Mouse (Mus musculus) C2C12 (cell line): ENCODE measurements around the gene Mrnip. TPM values are rescaled to one million over a fixed set of nuclear protein-coding genes. Genes with fewer than 3 reads are reported as not detected.

ENCODE experiments used
- H3K27me3 ChIP-seq: one replicate; pipeline ENCODE4 v1.6.1; 2011; ENCODE audit not compliant: control insufficient read depth, insufficient read depth, insufficient read length
- H3K36me3 ChIP-seq: one replicate; pipeline ENCODE4 v1.6.1; 2011; ENCODE audit not compliant: control insufficient read depth, insufficient read depth
- H3K4me3 ChIP-seq: one replicate; pipeline ENCODE4 v1.5.1; 2011; ENCODE audit warnings: mild to moderate bottlenecking, control low read depth; ENCODE audit not compliant: poor library complexity, insufficient read depth, severe bottlenecking
- H3K79me2 ChIP-seq: one replicate; pipeline ENCODE4 v1.6.1; 2011; ENCODE audit not compliant: control insufficient read depth, insufficient read depth
- H3K79me3 ChIP-seq: one replicate; pipeline ENCODE4 v1.6.1; 2011; ENCODE audit warnings: low read depth, control low read depth
- H3ac ChIP-seq: one replicate; pipeline ENCODE3; 2011; ENCODE audit warnings: low read depth; ENCODE audit not compliant: control insufficient read depth, insufficient read length
- CEBPB ChIP-seq: IDR thresholded peaks from one replicate; pipeline ENCODE4 v1.6.1; 2011; ENCODE audit warnings: low read depth, mild to moderate bottlenecking, control low read depth, moderate library complexity
- CTCF ChIP-seq: IDR thresholded peaks from one replicate; pipeline ENCODE4 v1.5.1; 2011; ENCODE audit not compliant: control insufficient read depth, insufficient read depth, insufficient read length
- FOSL1 ChIP-seq: IDR thresholded peaks from one replicate; pipeline ENCODE4 v1.8.0; 2011; ENCODE audit warnings: mild to moderate bottlenecking, low read length; ENCODE audit not compliant: poor library complexity, insufficient read depth, severe bottlenecking
- MAX ChIP-seq: IDR thresholded peaks from one replicate; pipeline ENCODE4 v1.6.1; 2011; ENCODE audit warnings: mild to moderate bottlenecking, control low read depth
- MYOD1 ChIP-seq: IDR thresholded peaks from one replicate; pipeline ENCODE4 v1.6.1; 2011; ENCODE audit warnings: low read depth; ENCODE audit not compliant: control insufficient read depth, insufficient read length
- MYOG ChIP-seq: IDR thresholded peaks from one replicate; pipeline ENCODE4 v1.6.1; 2011; ENCODE audit not compliant: control insufficient read depth, insufficient read length; ENCODE audit errors: extremely low read depth
- USF1 ChIP-seq: IDR thresholded peaks from one replicate; pipeline ENCODE4 v1.6.1; 2011; ENCODE audit warnings: low read depth, mild to moderate bottlenecking, control low read depth, moderate library complexity
- polyA plus RNA-seq: library from polyadenylated mRNA; unstranded; fragments of >200 nt; fragmentation: generic; extraction: Trizol; gene quantifications from one replicate; pipeline ENCODE4 v1.2.1, GENCODE M21; 2012; ENCODE audit warnings: missing spikeins

Mrnip gene
- polyA plus RNA-seq, 1 experiment, result 4.7 TPM

GRCm38 (mm10) chr11:50147958-50148476 lies 26.2 kb upstream of the Mrnip start:
- H3K4me3 ChIP-seq, result no peak overlapping the region
- no peaks in the 10 kb centered on the region for H3K79me2 ChIP-seq
- H3K36me3 ChIP-seq, result peaks cover 61% of the 10 kb centered on the region
- no peak overlapping the region for H3ac ChIP-seq
- no peaks in the 10 kb centered on the region for H3K79me3 ChIP-seq
- H3K27me3 ChIP-seq, result no peaks in the 10 kb centered on the region
- TF ChIP-seq CTCF (no peak), CEBPB (no peak), FOSL1 (no peak), MYOG (no peak), MAX (no peak), MYOD1 (no peak), USF1 (no peak)

DNA sequence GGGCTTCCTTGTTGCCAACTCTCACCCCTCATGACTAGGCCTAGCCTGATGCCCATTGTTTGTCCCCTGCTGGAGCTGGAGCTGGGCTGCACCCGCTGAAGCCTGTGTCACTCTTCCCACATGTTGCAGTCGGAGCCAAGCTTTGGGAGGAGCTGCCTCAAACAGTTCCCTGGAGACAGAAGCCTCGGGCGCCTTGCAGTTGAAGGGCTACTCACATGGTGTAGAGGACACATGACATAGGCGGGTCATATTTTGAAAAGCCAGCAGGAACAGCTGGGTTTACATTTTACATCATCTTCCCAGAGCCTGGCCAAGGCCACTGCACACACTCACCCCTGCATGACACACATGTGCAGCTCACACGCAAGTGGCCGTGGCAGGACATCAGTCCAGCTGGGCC lies 25.0 kb upstream of the Mrnip start:
- TF ChIP-seq CEBPB (no peak), MYOD1 (no peak), USF1 (no peak), CTCF (no peak), MAX (no peak), FOSL1 (no peak), MYOG (no peak)
- H3K79me3 ChIP-seq, result no peaks in the 10 kb centered on the region
- no peak overlapping the region for H3K4me3 ChIP-seq
- no peak overlapping the region for H3ac ChIP-seq
- peaks cover 60% of the 10 kb centered on the region for H3K36me3 ChIP-seq
- H3K79me2 ChIP-seq, result no peaks in the 10 kb centered on the region
- H3K27me3 ChIP-seq, result no peaks in the 10 kb centered on the region

GRCm38 (mm10) chr11:50149603-50150150 lies 24.6 kb upstream of the Mrnip start:
- TF ChIP-seq CEBPB, result no peak
- no peak for TF ChIP-seq FOSL1
- TF ChIP-seq MAX, result no peak
- TF ChIP-seq CTCF, result no peak
- no peak for TF ChIP-seq MYOG
- no peak for TF ChIP-seq MYOD1
- TF ChIP-seq USF1, result no peak
- H3K79me2 ChIP-seq, result no peaks in the 10 kb centered on the region
- H3K79me3 ChIP-seq, result no peaks in the 10 kb centered on the region
- H3ac ChIP-seq, result no peak overlapping the region
- peaks cover 60% of the 10 kb centered on the region for H3K36me3 ChIP-seq
- H3K4me3 ChIP-seq, result no peak overlapping the region
- H3K27me3 ChIP-seq, result no peaks in the 10 kb centered on the region

DNA sequence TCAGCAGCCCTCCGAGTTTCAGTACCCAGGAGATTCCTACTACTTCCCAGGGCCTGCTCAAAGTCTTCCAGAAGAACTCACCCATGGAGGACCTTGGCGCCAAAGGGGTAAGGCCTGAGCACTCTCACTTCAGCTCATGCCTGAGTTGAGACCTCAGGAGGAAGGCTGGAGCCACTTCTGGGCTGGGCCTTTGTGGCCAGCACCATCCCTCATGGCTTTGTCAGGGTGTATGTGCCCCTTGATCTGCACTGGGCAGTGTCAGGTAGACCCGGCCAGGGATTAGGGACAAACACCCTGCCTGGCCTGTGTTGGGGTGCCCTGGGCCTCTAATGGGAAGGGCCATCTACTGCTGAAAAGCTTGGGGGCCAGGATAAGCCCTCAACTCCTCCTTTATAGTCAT lies 22.9 kb upstream of the Mrnip start:
- TF ChIP-seq MYOG, result no peak
- no peak for TF ChIP-seq FOSL1
- no peak for TF ChIP-seq CTCF
- TF ChIP-seq USF1, result no peak
- no peak for TF ChIP-seq MYOD1
- no peak for TF ChIP-seq MAX
- TF ChIP-seq CEBPB, result no peak
- no peaks in the 10 kb centered on the region for H3K27me3 ChIP-seq
- no peak overlapping the region for H3ac ChIP-seq
- peaks cover 63% of the 10 kb centered on the region for H3K36me3 ChIP-seq
- H3K79me3 ChIP-seq, result no peaks in the 10 kb centered on the region
- H3K79me2 ChIP-seq, result no peaks in the 10 kb centered on the region
- H3K4me3 ChIP-seq, result no peak overlapping the region

GRCm38 (mm10) chr11:50154166-50154565 lies 20.1 kb upstream of the Mrnip start:
- H3ac ChIP-seq, result no peak overlapping the region
- TF ChIP-seq CTCF (no peak), USF1 (no peak), MYOD1 (no peak), FOSL1 (no peak), MYOG (no peak), CEBPB (no peak), MAX (no peak)
- peaks cover 71% of the 10 kb centered on the region for H3K36me3 ChIP-seq
- H3K27me3 ChIP-seq, result no peaks in the 10 kb centered on the region
- H3K79me3 ChIP-seq, result no peaks in the 10 kb centered on the region
- H3K79me2 ChIP-seq, result no peaks in the 10 kb centered on the region
- no peak overlapping the region for H3K4me3 ChIP-seq
